Mouse (Mus musculus): ENCODE results near the gene Apeh.
A peak's percentile ranks its signal among the peaks of the same experiment; 100 is the strongest.

DNA sequence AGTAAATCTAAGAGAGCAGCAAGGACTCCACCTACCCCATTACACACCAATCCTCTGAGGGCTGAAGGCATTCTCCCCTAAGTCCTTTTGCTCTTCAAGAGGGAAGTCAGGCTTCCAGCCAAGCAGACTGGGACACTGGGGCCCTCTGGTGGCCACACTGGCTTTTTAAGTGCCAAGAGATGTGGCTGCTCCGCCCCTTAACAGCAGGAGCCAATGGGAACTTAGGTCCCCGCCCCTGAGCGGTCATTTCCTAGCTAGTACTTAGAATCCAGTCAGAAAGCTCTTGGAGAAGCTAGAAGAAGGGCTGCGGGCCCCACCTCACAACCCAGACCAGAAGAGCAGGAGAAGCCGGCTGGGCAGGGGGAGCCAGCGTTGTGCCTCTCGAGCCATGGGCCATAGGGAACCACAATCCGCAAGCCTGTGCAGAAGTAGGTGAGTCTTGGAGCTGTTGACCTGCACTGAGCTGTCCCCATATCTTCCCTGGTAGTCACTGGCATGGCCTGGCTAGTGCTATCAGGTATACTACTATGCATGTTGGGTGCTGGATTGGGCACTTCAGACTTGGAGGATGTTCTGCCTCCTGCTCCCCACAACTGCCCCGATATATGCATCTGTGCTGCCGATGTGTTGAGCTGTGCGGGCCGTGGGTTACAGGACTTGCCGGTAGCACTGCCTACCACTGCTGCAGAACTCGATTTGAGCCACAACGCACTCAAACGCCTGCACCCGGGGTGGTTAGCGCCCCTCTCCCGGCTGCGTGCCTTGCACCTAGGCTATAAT, 41.3 kb downstream of the Apeh start, which contains the start of gene Amigo3:
- TF ChIP-seq CTCF (IDR thresholded peaks at IDR 0.05; ENCODE audit: low read depth) (peak; percentile 99), EP300 (optimal IDR thresholded peaks at IDR 0.05) (no peak)

Data from stomach, postnatal 0 days (tissue).